Mouse (Mus musculus): Measurements from ENCODE around the gene Scyl2.

The Scyl2 gene

GRCm38 (mm10) chr10:89595514-89595913 lies 90.6 kb downstream of the Scyl2 start:
- no peak for DNase-seq (ENCODE audit: low spot score)

- no peak for DNase-seq (ENCODE audit: low spot score)
These were observed 91.8 kb downstream of the Scyl2 start for GRCm38 (mm10) chr10:89594309-89594708.

GRCm38 (mm10) chr10:89592797-89593196 lies 93.3 kb downstream of the Scyl2 start:
- no peak for DNase-seq (ENCODE audit: low spot score)

- no peak for DNase-seq (ENCODE audit: low spot score)
These were observed 96.2 kb downstream of the Scyl2 start for GRCm38 (mm10) chr10:89589877-89590276.
